Mouse (Mus musculus): ENCODE measurements around the gene Gipr.

DNA sequence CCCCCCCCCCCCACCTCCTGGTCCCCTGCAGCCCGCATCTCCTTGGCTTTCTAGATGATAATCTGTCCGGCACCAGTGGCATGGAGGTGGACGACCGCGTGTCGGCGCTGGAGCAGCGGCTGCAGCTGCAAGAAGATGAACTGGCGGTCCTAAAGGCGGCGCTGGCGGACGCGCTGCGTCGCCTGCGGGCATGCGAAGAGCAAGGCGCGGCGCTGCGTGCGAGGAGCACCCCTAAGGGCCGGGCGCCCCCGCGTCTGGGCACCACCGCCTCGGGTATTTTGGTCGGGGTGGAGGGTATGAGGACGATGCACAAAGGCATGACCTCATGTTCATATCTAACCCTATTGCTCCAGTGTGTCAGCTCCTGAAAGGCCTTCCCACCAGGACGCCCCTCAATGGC is 13.2 kb upstream of the Gipr start:
- TF ChIP-seq CTCF (conservative IDR thresholded peaks at IDR 0.05; ENCODE audit: low read length) (no peak; the same call in 1 of the 2 replicates), POU5F1 (IDR thresholded peaks at IDR 0.05; ENCODE audit: borderline replicate concordance, low read length) (no peak), NANOG (IDR thresholded peaks at IDR 0.05; ENCODE audit: borderline replicate concordance, low read length) (no peak)
